Mouse (Mus musculus): ENCODE data around the gene Cln5.

DNA sequence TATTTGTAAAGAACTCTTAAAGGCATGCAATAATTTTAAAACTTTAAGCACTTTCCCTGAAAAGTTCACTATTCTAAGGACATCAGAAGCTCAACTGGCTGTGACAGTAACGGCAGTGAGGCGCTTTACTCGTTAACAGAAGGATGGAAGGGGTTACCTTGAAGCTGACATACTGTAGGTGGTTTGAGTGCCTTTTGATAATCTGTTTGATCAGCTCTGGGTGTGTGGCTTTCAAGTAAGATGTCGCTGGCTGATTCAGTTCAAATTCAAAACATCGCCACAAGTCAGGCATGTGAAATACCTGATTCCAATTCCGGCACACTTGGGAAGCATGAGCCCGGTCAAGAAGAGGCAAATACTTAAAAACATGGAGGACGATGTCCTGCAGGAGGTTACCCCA is 25.0 kb downstream of the Cln5 start:
- no peak for TF ChIP-seq CTCF (IDR thresholded peaks at IDR 0.05; ENCODE audit: low read depth)
- no peak for TF ChIP-seq EP300 (optimal IDR thresholded peaks at IDR 0.05)
